Mouse (Mus musculus) thymus, postnatal 36 days (tissue): ENCODE measurements around the gene Tenm4.

Experiments used
- DNase-seq, 2 experiments: peaks; one replicate each; pipeline ENCODE4 v3.0.0; 2022; ENCODE audit warnings: mixed read lengths in 2 of 2

Gene Tenm4

GRCm38 (mm10) chr7:96707112-96707511, 536.1 kb downstream of the Tenm4 start:
- no peak for DNase-seq

GRCm38 (mm10) chr7:96708071-96708470, 537.0 kb downstream of the Tenm4 start:
- no peak for DNase-seq

- no peak for DNase-seq
Observed at GRCm38 (mm10) chr7:96708561-96708960, 537.5 kb downstream of the Tenm4 start.

GRCm38 (mm10) chr7:96708968-96709367, 537.9 kb downstream of the Tenm4 start:
- DNase-seq, result no peak

- DNase-seq, result no peak
Observed at GRCm38 (mm10) chr7:96709891-96710290, 538.8 kb downstream of the Tenm4 start.

GRCm38 (mm10) chr7:96710658-96711071, 539.6 kb downstream of the Tenm4 start:
- DNase-seq, result no peak

GRCm38 (mm10) chr7:96712876-96713275, 541.8 kb downstream of the Tenm4 start:
- no peak for DNase-seq

- no peak for DNase-seq
Observed at GRCm38 (mm10) chr7:96716911-96717310, 545.9 kb downstream of the Tenm4 start.

GRCm38 (mm10) chr7:96718201-96719155, 547.4 kb downstream of the Tenm4 start:
- DNase-seq, result no peak

GRCm38 (mm10) chr7:96719926-96720325, 548.9 kb downstream of the Tenm4 start:
- DNase-seq, result no peak

GRCm38 (mm10) chr7:96720465-96720864, 549.4 kb downstream of the Tenm4 start:
- DNase-seq, result no peak

- no peak for DNase-seq
Observed at GRCm38 (mm10) chr7:96722796-96723195, 551.8 kb downstream of the Tenm4 start.

- no peak for DNase-seq
Observed at GRCm38 (mm10) chr7:96725603-96726002, 554.6 kb downstream of the Tenm4 start.

- DNase-seq, result no peak
Observed at GRCm38 (mm10) chr7:96730360-96730759, 559.3 kb downstream of the Tenm4 start.

- no peak for DNase-seq
Observed at GRCm38 (mm10) chr7:96731947-96732346, 560.9 kb downstream of the Tenm4 start.

- DNase-seq, result peak in 1 of 2 experiments; percentile 2
Observed at GRCm38 (mm10) chr7:96734315-96735058, 563.4 kb downstream of the Tenm4 start.

GRCm38 (mm10) chr7:96740631-96741030, 569.6 kb downstream of the Tenm4 start:
- no peak for DNase-seq

- no peak for DNase-seq
Observed at GRCm38 (mm10) chr7:96742221-96742620, 571.2 kb downstream of the Tenm4 start.

GRCm38 (mm10) chr7:96745956-96746355, 574.9 kb downstream of the Tenm4 start:
- DNase-seq, result no peak

- DNase-seq, result no peak
Observed at GRCm38 (mm10) chr7:96746706-96747105, 575.7 kb downstream of the Tenm4 start.

GRCm38 (mm10) chr7:96748538-96749045, 577.5 kb downstream of the Tenm4 start:
- no peak for DNase-seq

GRCm38 (mm10) chr7:96749753-96750152, 578.7 kb downstream of the Tenm4 start:
- no peak for DNase-seq

- DNase-seq, result no peak
Observed at GRCm38 (mm10) chr7:96751236-96751635, 580.2 kb downstream of the Tenm4 start.

GRCm38 (mm10) chr7:96752776-96753175, 581.7 kb downstream of the Tenm4 start:
- DNase-seq, result no peak
